Mouse (Mus musculus) bone marrow macrophage, adult 2 months (primary cell): Measurements from ENCODE around the gene Mettl14.

Experiments used
- CTCF ChIP-seq: IDR thresholded peaks from 2 replicates; pipeline ENCODE4 v1.5.1; 2012; ENCODE audit warnings: low read depth, mild to moderate bottlenecking, low read length, moderate library complexity
- POLR2A ChIP-seq: IDR thresholded peaks from 2 replicates; pipeline ENCODE4 v1.6.1; 2012; ENCODE audit warnings: mild to moderate bottlenecking, low read depth, low read length, borderline replicate concordance

GRCm38 (mm10) chr3:123333055-123333424, 52.9 kb downstream of the Mettl14 start:
- TF ChIP-seq CTCF (no peak), POLR2A (no peak)
